Mouse (Mus musculus): ENCODE measurements around the gene 2010111I01Rik. TPM values are rescaled to one million over a fixed set of nuclear protein-coding genes. Genes with fewer than 3 reads are reported as not detected.
A peak's percentile ranks its signal among the peaks of the same experiment; 100 is the strongest.

2010111I01Rik gene
- total and polyA plus RNA-seq, 3 experiments, result 13.3 to 19.8 (median 14.4) TPM

- peaks cover 30 to 80% of the 10 kb centered on the region in 2 experiments for H3K4me1 ChIP-seq (ENCODE audit: control insufficient read depth in 1 of 2, insufficient read depth in 2 of 2)
- no peak overlapping the region for H3K9ac ChIP-seq (ENCODE audit: insufficient read depth, low read depth)
- H3K27me3 ChIP-seq (replicated peaks), result no peaks in the 10 kb centered on the region
- H3K36me3 ChIP-seq (replicated peaks in 1 of 2; ENCODE audit: control insufficient read depth in 1 of 2, insufficient read depth in 1 of 2, low read length in 1 of 2), result peaks cover 5 to 40% of the 10 kb centered on the region in 2 experiments
- dilution Hi-C loops (cut with MboI; ENCODE audit: extremely low pct_ligation_motif_present, extremely low pct_unique_long_range_greater_than_20kb, low sequenced_read_pairs) (no loop called here), in situ Hi-C loops (cut with MboI; ENCODE audit: low pct_ligation_motif_present, low pct_unique_long_range_greater_than_20kb, low sequenced_read_pairs) (no loop called here)
- no peak for DNase-seq (ENCODE audit: extremely low read depth)
- H3K9me3 ChIP-seq (replicated peaks; ENCODE audit: low read length), result no peaks in the 10 kb centered on the region
- H3K4me3 ChIP-seq (replicated peaks in 1 of 3; ENCODE audit: low read depth in 2 of 3, low read length in 2 of 3, poor library complexity in 1 of 3), result peak overlapping the region in 1 of 3 experiments; percentile 31
- no peak overlapping the region for H3K27ac ChIP-seq (ENCODE audit: insufficient read depth, low read depth)
- TF ChIP-seq CHD1 (IDR thresholded peaks at IDR 0.05; ENCODE audit: low read depth, low read length) (no peak), POLR2A (IDR thresholded peaks at IDR 0.05; ENCODE audit: low read depth, low read length) (no peak), POLR2AphosphoS2 (IDR thresholded peaks at IDR 0.05; ENCODE audit: low read depth, low read length) (no peak), MEF2A (IDR thresholded peaks at IDR 0.05; ENCODE audit: borderline replicate concordance, low read depth, low read length) (no peak), MXI1 (IDR thresholded peaks at IDR 0.05; ENCODE audit: low read depth, low read length) (no peak), NRF1 (IDR thresholded peaks at IDR 0.05; ENCODE audit: low read depth, low read length) (no peak), CHD2 (IDR thresholded peaks at IDR 0.05; ENCODE audit: low read length) (no peak), JUND (conservative IDR thresholded peaks at IDR 0.05; ENCODE audit: low read depth, low read length) (no peak), JUN (IDR thresholded peaks at IDR 0.05; ENCODE audit: insufficient read depth, low read depth, low read length) (no peak), E2F4 (IDR thresholded peaks at IDR 0.05; ENCODE audit: insufficient replicate concordance, low read depth, low read length) (no peak), IRF4 (IDR thresholded peaks at IDR 0.05; ENCODE audit: low read depth, low read length) (no peak), HCFC1 (IDR thresholded peaks at IDR 0.05; ENCODE audit: low read depth, low read length) (no peak), UBTF (IDR thresholded peaks at IDR 0.05; ENCODE audit: low read depth, low read length) (no peak), USF1 (IDR thresholded peaks at IDR 0.05; ENCODE audit: low read depth, low read length) (no peak)
- H3K4me2 ChIP-seq (ENCODE audit: insufficient read depth, low read depth, poor library complexity, severe bottlenecking), result no peak overlapping the region
- peaks cover 9% of the 10 kb centered on the region; the same call in 1 of the 2 replicates for H3K79me2 ChIP-seq (replicated peaks; ENCODE audit: control insufficient read depth, extremely low read depth, insufficient read depth, poor library complexity, severe bottlenecking)
Measured at GRCm38 (mm10) chr13:63251118-63251889, 286.6 kb downstream of the 2010111I01Rik start.

GRCm38 (mm10) chr13:63252295-63253010 is 287.8 kb downstream of the 2010111I01Rik start:
- Histone ChIP-seq H3K4me2 (ENCODE audit: insufficient read depth, low read depth, poor library complexity, severe bottlenecking) (peak overlapping the region; percentile 17; the same call in 1 of the 2 replicates), H3K36me3 (replicated peaks in 1 of 2; ENCODE audit: control insufficient read depth in 1 of 2, insufficient read depth in 1 of 2, low read length in 1 of 2) (peaks cover 5 to 44% of the 10 kb centered on the region in 2 experiments), H3K4me1 (ENCODE audit: control insufficient read depth in 1 of 2, insufficient read depth in 2 of 2) (peaks cover 30 to 75% of the 10 kb centered on the region in 2 experiments), H3K9me3 (replicated peaks; ENCODE audit: low read length) (no peaks in the 10 kb centered on the region), H3K4me3 (replicated peaks in 1 of 3; ENCODE audit: low read depth in 2 of 3, low read length in 2 of 3, poor library complexity in 1 of 3) (peak overlapping the region in 1 of 3 experiments; percentile 31), H3K27ac (ENCODE audit: insufficient read depth, low read depth) (no peak overlapping the region), H3K27me3 (replicated peaks) (no peaks in the 10 kb centered on the region), H3K9ac (ENCODE audit: insufficient read depth, low read depth) (0 out of 2 replicates have a peak overlapping the region, but pooled peaks have one; percentile 51), H3K79me2 (replicated peaks; ENCODE audit: control insufficient read depth, extremely low read depth, insufficient read depth, poor library complexity, severe bottlenecking) (peaks cover 7% of the 10 kb centered on the region; the same call in 1 of the 2 replicates)
- dilution Hi-C loops (cut with MboI; ENCODE audit: extremely low pct_ligation_motif_present, extremely low pct_unique_long_range_greater_than_20kb, low sequenced_read_pairs) (no loop called here), in situ Hi-C loops (cut with MboI; ENCODE audit: low pct_ligation_motif_present, low pct_unique_long_range_greater_than_20kb, low sequenced_read_pairs) (no loop called here)
- TF ChIP-seq RCOR1 (conservative IDR thresholded peaks at IDR 0.05; ENCODE audit: low read depth, low read length), result no peak
- no peak for TF ChIP-seq IRF4 (IDR thresholded peaks at IDR 0.05; ENCODE audit: low read depth, low read length)
- TF ChIP-seq MYC (IDR thresholded peaks at IDR 0.05; ENCODE audit: low read depth, low read length), result no peak
- no peak for TF ChIP-seq NELFE (IDR thresholded peaks at IDR 0.05; ENCODE audit: low read depth, low read length)
- TF ChIP-seq ZKSCAN1 (IDR thresholded peaks at IDR 0.05; ENCODE audit: borderline replicate concordance, low read depth, low read length), result no peak
- no peak for TF ChIP-seq UBTF (IDR thresholded peaks at IDR 0.05; ENCODE audit: low read depth, low read length)
- TF ChIP-seq ZMIZ1 (IDR thresholded peaks at IDR 0.05; ENCODE audit: low read depth, low read length), result no peak
- TF ChIP-seq SMC3 (IDR thresholded peaks at IDR 0.05; ENCODE audit: low read depth, low read length), result no peak
- no peak for TF ChIP-seq MXI1 (IDR thresholded peaks at IDR 0.05; ENCODE audit: low read depth, low read length)
- DNase-seq (ENCODE audit: extremely low read depth), result no peak

All from CH12.LX (cell line).